Mouse (Mus musculus) liver, embryonic 11.5 days (tissue): ENCODE results near the gene Tgm5. TPM values are rescaled to one million over a fixed set of nuclear protein-coding genes. Genes with fewer than 3 reads are reported as not detected.

Experiments
- ATAC-seq: fragments of 200-750 bp; cut with Nextera tagmentation; replicated peaks from 2 replicates; pipeline ENCODE4 v1.8.0; 2017; ENCODE audit warnings: moderate number of reproducible peaks, mild to moderate bottlenecking, moderate TSS enrichment, moderate library complexity; ENCODE audit not compliant: low FRiP score
- DNase-seq: peaks from one replicate; pipeline ENCODE4 v3.0.0-alpha.2; 2017; ENCODE audit warnings: low spot score
- H3K27ac ChIP-seq: fragments of 300-500 bp; sonication (generic); 2 replicates; pipeline ENCODE4 v1.5.1; 2014; ENCODE audit warnings: mild to moderate bottlenecking, low read depth, low read length, control low read depth
- H3K27me3 ChIP-seq: fragments of 300-500 bp; sonication (generic); replicated peaks from 2 replicates; pipeline ENCODE4 v1.6.1; 2014; ENCODE audit warnings: low read length, mixed read lengths; ENCODE audit not compliant: control insufficient read depth, insufficient read depth
- H3K36me3 ChIP-seq: fragments of 300-500 bp; sonication (generic); 2 replicates; pipeline ENCODE4 v1.6.1; 2014; ENCODE audit warnings: mild to moderate bottlenecking, low read length, moderate library complexity, mixed read lengths; ENCODE audit not compliant: control insufficient read depth, insufficient read depth
- H3K4me1 ChIP-seq: fragments of 300-500 bp; sonication (generic); replicated peaks from 2 replicates; pipeline ENCODE4 v1.6.1; 2014; ENCODE audit warnings: low read length, mixed read lengths; ENCODE audit not compliant: control insufficient read depth, insufficient read depth
- H3K4me2 ChIP-seq: fragments of 300-500 bp; sonication (generic); 2 replicates; pipeline ENCODE4 v1.6.1; 2014; ENCODE audit warnings: mild to moderate bottlenecking, control low read depth, moderate library complexity
- H3K4me3 ChIP-seq: fragments of 300-500 bp; sonication (generic); 2 replicates; pipeline ENCODE4 v1.5.1; 2014; ENCODE audit warnings: low read depth, low read length, control low read depth
- H3K9ac ChIP-seq: fragments of 300-500 bp; sonication (generic); 2 replicates; pipeline ENCODE4 v1.6.1; 2014; ENCODE audit warnings: low read depth, low read length, control low read depth
- H3K9me3 ChIP-seq: fragments of 300-500 bp; sonication (generic); 2 replicates; pipeline ENCODE4 v1.6.1; 2016; ENCODE audit warnings: low read length, inconsistent platforms, mixed read lengths; ENCODE audit not compliant: control insufficient read depth
- WGBS: fragments of 180-500 bp; shearing (Covaris S2); extraction: QIAGEN DNeasy Blood & Tissue Kit; methylation state at CpG from one replicate; pipeline ENCODE4 v1.1.7; 2014; 5-methylcytosine and 5-hydroxymethylcytosine counted together
- polyA plus RNA-seq: library from polyadenylated mRNA; unstranded; fragments of >200 nt; fragmentation: Nextera tagmentation; extraction: Ambion mirVana; gene quantifications from 2 replicates; pipeline ENCODE4 v1.2.1, GENCODE M21; 2014

Tgm5 gene
- polyA plus RNA-seq, 1 experiment from 2014 or later: 0.16 TPM

GRCm38 (mm10) chr2:121105940-121106339 lies 20.3 kb upstream of the Tgm5 start:
- DNase-seq: no peak
- Histone ChIP-seq H3K27me3 (no peaks in the 10 kb centered on the region), H3K9me3 (no peaks in the 10 kb centered on the region), H3K4me2 (no peak overlapping the region), H3K4me1 (no peaks in the 10 kb centered on the region), H3K4me3 (no peak overlapping the region), H3K27ac (no peak overlapping the region), H3K9ac (no peak overlapping the region), H3K36me3 (no peaks in the 10 kb centered on the region)
- ATAC-seq: no peak

DNA sequence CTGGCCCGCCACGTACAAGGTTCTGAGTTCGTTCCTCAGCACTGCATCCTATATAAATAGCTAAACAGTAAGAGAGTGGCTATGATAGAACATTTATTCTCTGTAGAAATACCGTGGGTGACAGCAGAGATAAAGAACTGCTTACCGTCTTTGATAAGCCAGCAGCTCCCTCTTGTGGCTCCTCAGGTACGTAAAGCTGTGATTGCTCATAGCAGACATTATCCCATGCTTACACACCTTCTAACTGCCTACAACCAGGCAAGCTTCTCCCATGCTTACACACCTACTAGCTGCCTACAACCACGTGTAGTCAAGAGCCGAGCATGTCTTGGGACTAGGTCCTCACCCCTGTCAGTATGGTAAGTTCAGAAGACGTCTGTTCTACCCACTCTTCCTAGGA lies 16.4 kb upstream of the Tgm5 start:
- no peak overlapping the region for H3K9ac ChIP-seq
- H3K27me3 ChIP-seq: no peaks in the 10 kb centered on the region
- no peak overlapping the region for H3K27ac ChIP-seq
- ATAC-seq (no peak), DNase-seq (no peak)
- no peaks in the 10 kb centered on the region for H3K9me3 ChIP-seq
- WGBS: 20% methylated on average over 9 of the region's 9 CpGs
- H3K4me2 ChIP-seq: no peak overlapping the region
- H3K4me1 ChIP-seq: no peaks in the 10 kb centered on the region
- H3K36me3 ChIP-seq: no peaks in the 10 kb centered on the region
- no peak overlapping the region for H3K4me3 ChIP-seq

- no peak overlapping the region for H3K27ac ChIP-seq
- DNase-seq (no peak), ATAC-seq (no peak)
- H3K9ac ChIP-seq: no peak overlapping the region
- H3K4me3 ChIP-seq: no peak overlapping the region
- no peaks in the 10 kb centered on the region for H3K9me3 ChIP-seq
- no peaks in the 10 kb centered on the region for H3K36me3 ChIP-seq
- no peak overlapping the region for H3K4me2 ChIP-seq
- WGBS: 71% methylated on average over 4 of the region's 4 CpGs
- H3K4me1 ChIP-seq: no peaks in the 10 kb centered on the region
- H3K27me3 ChIP-seq: no peaks in the 10 kb centered on the region
Measured at GRCm38 (mm10) chr2:121089751-121090150, 4.1 kb upstream of the Tgm5 start.

- no peak overlapping the region for H3K4me2 ChIP-seq
- WGBS: 85% methylated on average over 3 of the region's 3 CpGs
- no peak overlapping the region for H3K4me3 ChIP-seq
- H3K9ac ChIP-seq: no peak overlapping the region
- no peak for ATAC-seq
- no peaks in the 10 kb centered on the region for H3K36me3 ChIP-seq
- no peaks in the 10 kb centered on the region for H3K4me1 ChIP-seq
- H3K27ac ChIP-seq: no peak overlapping the region
- no peak for DNase-seq
- no peaks in the 10 kb centered on the region for H3K9me3 ChIP-seq
- no peaks in the 10 kb centered on the region for H3K27me3 ChIP-seq
Measured at GRCm38 (mm10) chr2:121088507-121088906, 2.9 kb upstream of the Tgm5 start.

DNA sequence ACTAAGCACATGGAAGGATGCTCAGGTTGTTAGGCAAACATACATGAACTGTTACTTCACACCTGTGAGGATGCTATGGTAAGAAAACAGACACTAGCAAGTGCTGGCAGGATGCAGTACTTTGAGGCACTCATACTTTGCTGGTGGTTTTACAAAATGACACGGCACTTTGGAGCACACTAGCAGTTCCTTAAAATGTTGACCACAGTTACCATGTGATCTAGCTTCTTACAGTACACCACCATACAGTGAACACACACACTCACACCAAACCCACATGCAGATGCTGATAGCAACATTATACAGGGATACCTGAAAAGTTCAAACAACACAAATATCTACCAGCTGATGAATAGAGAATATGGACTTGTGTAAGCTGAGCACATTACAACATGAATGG lies 3.0 kb downstream of the Tgm5 start:
- H3K27me3 ChIP-seq: no peaks in the 10 kb centered on the region
- ATAC-seq: no peak
- H3K4me1 ChIP-seq: no peaks in the 10 kb centered on the region
- H3K4me3 ChIP-seq: no peak overlapping the region
- no peak overlapping the region for H3K9ac ChIP-seq
- H3K9me3 ChIP-seq: no peaks in the 10 kb centered on the region
- 52% methylated on average over 1 of the region's 1 CpGs for WGBS
- H3K36me3 ChIP-seq: no peaks in the 10 kb centered on the region
- H3K4me2 ChIP-seq: no peak overlapping the region
- DNase-seq: no peak
- H3K27ac ChIP-seq: no peak overlapping the region

DNA sequence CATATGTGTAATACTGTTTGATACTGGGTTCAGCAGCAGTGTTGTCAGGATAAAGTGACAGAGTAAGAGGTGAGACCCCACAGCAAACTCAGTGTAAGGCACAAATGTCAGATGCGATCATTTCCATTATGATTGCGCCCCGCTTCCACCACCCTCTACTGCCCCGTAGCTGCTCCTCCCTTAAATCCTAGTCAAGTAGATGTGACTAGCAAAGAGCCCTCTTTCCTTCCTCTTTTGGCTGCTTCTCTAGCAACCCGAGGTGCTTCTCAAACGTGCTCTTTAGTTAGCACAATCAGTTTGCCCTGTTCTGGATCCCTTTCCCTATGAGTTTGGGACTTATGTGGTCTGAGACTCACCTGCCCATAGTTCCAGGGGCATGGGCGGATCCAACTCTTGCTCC lies 10.9 kb downstream of the Tgm5 start:
- no peak overlapping the region for H3K27ac ChIP-seq
- WGBS: 63% methylated on average over 7 of the region's 7 CpGs
- no peaks in the 10 kb centered on the region for H3K27me3 ChIP-seq
- no peak for ATAC-seq
- no peak overlapping the region for H3K4me2 ChIP-seq
- no peaks in the 10 kb centered on the region for H3K4me1 ChIP-seq
- H3K9me3 ChIP-seq: no peaks in the 10 kb centered on the region
- H3K36me3 ChIP-seq: no peaks in the 10 kb centered on the region
- no peak overlapping the region for H3K9ac ChIP-seq
- no peak overlapping the region for H3K4me3 ChIP-seq
- no peak for DNase-seq

DNA sequence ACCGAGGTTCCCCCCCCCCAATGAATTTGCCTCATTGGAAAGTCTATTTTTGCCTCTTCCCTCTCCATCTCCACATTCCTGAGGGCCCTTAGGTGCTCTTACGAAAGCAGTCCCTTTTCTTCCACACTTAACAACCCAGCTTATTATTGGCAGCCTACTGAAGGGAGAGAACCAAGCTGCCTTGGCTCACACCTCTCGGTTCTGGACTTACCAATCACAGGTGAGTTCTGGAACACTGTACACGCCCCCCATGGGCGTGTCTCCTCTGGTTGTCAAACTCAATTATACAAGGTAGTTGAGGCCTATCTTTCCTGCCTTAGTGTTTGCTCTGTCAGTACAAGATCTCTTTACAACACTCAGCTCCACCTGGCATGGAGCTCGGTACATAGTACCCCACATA lies 13.8 kb downstream of the Tgm5 start:
- H3K4me1 ChIP-seq: no peaks in the 10 kb centered on the region
- DNase-seq (no peak), ATAC-seq (no peak)
- H3K27ac ChIP-seq: no peak overlapping the region
- no peak overlapping the region for H3K4me3 ChIP-seq
- no peaks in the 10 kb centered on the region for H3K27me3 ChIP-seq
- H3K9ac ChIP-seq: no peak overlapping the region
- H3K4me2 ChIP-seq: no peak overlapping the region
- H3K36me3 ChIP-seq: no peaks in the 10 kb centered on the region
- H3K9me3 ChIP-seq: no peaks in the 10 kb centered on the region
- WGBS: 68% methylated on average over 6 of the region's 6 CpGs

DNA sequence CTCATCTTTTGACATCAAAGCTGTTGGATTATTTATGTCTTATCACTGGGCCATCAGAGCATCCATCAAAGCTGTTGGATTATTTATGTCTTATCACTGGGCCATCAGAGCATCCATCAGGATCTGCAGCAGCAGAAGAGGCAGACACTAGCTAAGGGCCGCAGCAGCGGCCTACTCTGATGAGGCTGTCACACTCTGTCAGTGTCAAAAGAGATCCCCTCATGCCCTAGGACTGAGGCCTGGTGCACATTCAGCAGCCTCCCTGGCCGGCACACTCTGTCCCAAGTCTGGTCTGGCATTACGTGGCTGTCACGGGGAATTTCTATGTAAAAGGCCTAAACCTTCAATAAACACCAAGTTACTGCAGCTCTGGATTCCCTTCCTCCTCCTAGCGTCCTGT lies 16.1 kb downstream of the Tgm5 start:
- H3K27me3 ChIP-seq: no peaks in the 10 kb centered on the region
- H3K4me2 ChIP-seq: no peak overlapping the region
- H3K4me1 ChIP-seq: no peaks in the 10 kb centered on the region
- ATAC-seq (no peak), DNase-seq (no peak)
- H3K9me3 ChIP-seq: no peaks in the 10 kb centered on the region
- WGBS: 80% methylated on average over 6 of the region's 6 CpGs
- H3K4me3 ChIP-seq: no peak overlapping the region
- H3K36me3 ChIP-seq: no peaks in the 10 kb centered on the region
- H3K9ac ChIP-seq: no peak overlapping the region
- no peak overlapping the region for H3K27ac ChIP-seq

- DNase-seq (no peak), ATAC-seq (no peak)
- Histone ChIP-seq H3K27ac (no peak overlapping the region), H3K9me3 (no peaks in the 10 kb centered on the region), H3K27me3 (no peaks in the 10 kb centered on the region), H3K9ac (no peak overlapping the region), H3K4me2 (no peak overlapping the region), H3K4me1 (no peaks in the 10 kb centered on the region), H3K4me3 (no peak overlapping the region), H3K36me3 (no peaks in the 10 kb centered on the region)
- WGBS: 56% methylated on average over 4 of the region's 4 CpGs
Measured at GRCm38 (mm10) chr2:121067116-121067515, 18.5 kb downstream of the Tgm5 start.
